16 mouse cellular contexts compared by ENCODE assay signal in the genomic region with DNA sequence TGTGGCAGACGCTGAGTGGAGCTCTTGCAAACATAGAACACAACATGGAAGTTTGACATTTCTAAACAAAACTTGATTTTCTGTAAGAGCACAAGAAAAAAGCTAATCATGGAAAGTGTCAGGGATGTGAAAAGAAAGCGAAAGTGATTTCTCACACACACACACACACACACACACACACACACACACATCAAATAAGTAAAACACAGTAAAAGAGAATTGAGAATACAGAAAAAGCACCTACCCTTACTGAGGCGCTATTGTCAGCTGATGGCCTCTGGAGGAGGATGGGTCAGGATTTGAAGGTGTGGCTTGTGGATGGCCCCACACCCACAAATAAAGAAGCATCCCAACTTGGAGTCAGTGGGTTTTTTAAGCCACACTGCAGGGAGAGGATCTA.
"Had no signal": no experiment of that assay in that cellular context is flagged by ENCODE, and none has a peak within 500 bp of the region (broad histone marks: within the 10 kb centered on the region; RNA-seq: fewer than 3 reads in every experiment).

No protein-coding gene starts in this region.

- H3K4me2 ChIP-seq: kidney, embryonic 15.5 days; limb, embryonic 12.5 days; liver, embryonic 13.5 days; lung, embryonic 15.5 days; midbrain, embryonic 12.5 days; neural tube, embryonic 15.5 days had no signal

- H3K27ac ChIP-seq: kidney, embryonic 15.5 days; limb, embryonic 12.5 days; liver, embryonic 13.5 days; lung, embryonic 15.5 days; midbrain, embryonic 12.5 days; neural tube, embryonic 15.5 days had no signal

- ATAC-seq: liver, postnatal 0 days; midbrain, embryonic 16.5 days had no signal

- H3K9me3 ChIP-seq: kidney, embryonic 15.5 days; limb, embryonic 12.5 days; liver, embryonic 13.5 days; lung, embryonic 15.5 days; midbrain, embryonic 12.5 days; neural tube, embryonic 15.5 days had no signal

- H3K36me3 ChIP-seq: kidney, embryonic 15.5 days; limb, embryonic 12.5 days; liver, embryonic 13.5 days; lung, embryonic 15.5 days; midbrain, embryonic 12.5 days; neural tube, embryonic 15.5 days had no signal

- H3K9ac ChIP-seq: kidney, embryonic 15.5 days; limb, embryonic 12.5 days; liver, embryonic 13.5 days; liver, postnatal 0 days; lung, embryonic 15.5 days; midbrain, embryonic 12.5 days; neural tube, embryonic 15.5 days had no signal

- H3K27me3 ChIP-seq: kidney, embryonic 15.5 days; limb, embryonic 12.5 days; liver, embryonic 13.5 days; lung, embryonic 15.5 days; midbrain, embryonic 12.5 days; neural tube, embryonic 15.5 days had no signal

- DNase-seq: kidney, adult 2 months; kidney, postnatal 36 days; layer of hippocampus, adult 9-11 months; layer of hippocampus, postnatal 36 days; liver; liver, embryonic 13.5 days; liver, postnatal 0 days; right cerebral cortex, adult 18-20 months; right cerebral cortex, postnatal 25 days; thymus, postnatal 36 days had no signal

- H3K4me3 ChIP-seq: kidney, embryonic 15.5 days; limb, embryonic 12.5 days; liver, embryonic 13.5 days; lung, embryonic 15.5 days; midbrain, embryonic 12.5 days; neural tube, embryonic 15.5 days had no signal

- H3K4me1 ChIP-seq: limb, embryonic 12.5 days; lung, embryonic 15.5 days; midbrain, embryonic 12.5 days; neural tube, embryonic 15.5 days had no signal
